Mouse (Mus musculus) stomach, postnatal 0 days (tissue): ENCODE results near the gene Traf3ip2. TPM values are rescaled to one million over a fixed set of nuclear protein-coding genes. Genes with fewer than 3 reads are reported as not detected.

ENCODE experiments used
- ATAC-seq: fragments of 200-750 bp; cut with Nextera tagmentation; 2 replicates; pipeline ENCODE4 v1.8.0; 2017; ENCODE audit not compliant: low FRiP score, low TSS enrichment
- DNase-seq: peaks from one replicate; pipeline ENCODE4 v3.0.0-alpha.2; 2016; ENCODE audit warnings: low spot score
- H3K27ac ChIP-seq: fragments of 300-500 bp; sonication (generic); replicated peaks from 2 replicates; pipeline ENCODE4 v1.5.1; 2014; ENCODE audit warnings: mild to moderate bottlenecking, control low read depth
- H3K27me3 ChIP-seq: fragments of 300-500 bp; sonication (generic); 2 replicates; pipeline ENCODE4 v1.6.1; 2014; ENCODE audit warnings: low read length; ENCODE audit not compliant: control insufficient read depth, insufficient read depth
- H3K36me3 ChIP-seq: fragments of 300-500 bp; sonication (generic); 2 replicates; pipeline ENCODE4 v1.6.1; 2014; ENCODE audit warnings: low read length, mixed read lengths; ENCODE audit not compliant: control insufficient read depth, insufficient read depth
- H3K4me1 ChIP-seq: fragments of 300-500 bp; sonication (generic); replicated peaks from 2 replicates; pipeline ENCODE4 v1.6.1; 2014; ENCODE audit warnings: antibody characterized with exemption; ENCODE audit not compliant: control insufficient read depth, insufficient read depth
- H3K4me2 ChIP-seq: fragments of 300-500 bp; sonication (generic); replicated peaks from 2 replicates; pipeline ENCODE4 v1.6.1; 2014; ENCODE audit warnings: low read depth, mild to moderate bottlenecking, control low read depth, moderate library complexity
- H3K4me3 ChIP-seq: fragments of 300-500 bp; sonication (generic); 2 replicates; pipeline ENCODE4 v1.5.1; 2014; ENCODE audit warnings: low read depth, low read length, control low read depth
- H3K9ac ChIP-seq: fragments of 300-500 bp; sonication (generic); 2 replicates; pipeline ENCODE4 v1.6.1; 2014; ENCODE audit warnings: mild to moderate bottlenecking, low read length, control low read depth, mixed read lengths
- H3K9me3 ChIP-seq: fragments of 300-500 bp; sonication (generic); 2 replicates; pipeline ENCODE4 v1.6.1; 2016; ENCODE audit warnings: low read length; ENCODE audit not compliant: control insufficient read depth
- CTCF ChIP-seq: IDR thresholded peaks from 2 replicates; pipeline ENCODE4 v1.5.1; 2016; ENCODE audit warnings: antibody characterized with exemption, low read depth, mild to moderate bottlenecking, moderate library complexity
- EP300 ChIP-seq: optimal IDR thresholded peaks from 2 replicates; pipeline ENCODE3; 2016; ENCODE audit warnings: antibody characterized with exemption
- WGBS: fragments of 180-500 bp; shearing (Covaris S2); extraction: QIAGEN DNeasy Blood & Tissue Kit; methylation state at CpG from one replicate; pipeline ENCODE4 v1.1.7; 2014; 5-methylcytosine and 5-hydroxymethylcytosine counted together
- polyA plus RNA-seq: library from polyadenylated mRNA; unstranded; fragments of >200 nt; fragmentation: Nextera tagmentation; extraction: Ambion mirVana; gene quantifications from 2 replicates; pipeline ENCODE4 v1.2.1, GENCODE M21; 2015

The Traf3ip2 gene
- polyA plus RNA-seq, 1 experiment from 2014 or later, result 19.4 TPM

DNA sequence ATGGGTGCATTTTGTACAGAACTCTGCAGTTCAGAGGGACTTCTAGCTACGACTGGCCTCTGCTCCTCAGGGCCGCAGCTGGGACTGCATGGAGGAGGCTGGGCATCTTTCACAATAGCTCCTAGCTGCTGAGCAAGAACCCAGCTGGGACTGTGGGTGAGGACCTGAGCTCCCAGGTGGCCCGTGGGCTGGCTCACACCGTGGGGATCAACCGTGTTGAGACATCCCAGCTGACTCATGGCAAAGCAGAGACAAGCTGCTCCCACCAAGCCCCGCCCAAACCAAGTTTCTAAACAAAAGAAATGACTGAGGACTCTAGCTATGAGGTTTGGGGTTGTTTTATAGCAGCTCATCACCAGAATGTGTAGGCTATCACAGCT lies 40.1 kb upstream of the Traf3ip2 start:
- no peaks in the 10 kb centered on the region for H3K27me3 ChIP-seq
- H3K36me3 ChIP-seq, result no peaks in the 10 kb centered on the region
- peaks cover 5% of the 10 kb centered on the region; the same call in 1 of the 2 replicates for H3K4me1 ChIP-seq
- TF ChIP-seq CTCF, result no peak
- TF ChIP-seq EP300, result no peak
- 25% methylated on average over 6 of the region's 6 CpGs for WGBS
- H3K9me3 ChIP-seq, result no peaks in the 10 kb centered on the region
- no peak overlapping the region for H3K9ac ChIP-seq
- no peak overlapping the region for H3K4me2 ChIP-seq
- H3K27ac ChIP-seq, result no peak overlapping the region
- no peak for DNase-seq
- no peak overlapping the region for H3K4me3 ChIP-seq
- peak; percentile 75 for ATAC-seq

DNA sequence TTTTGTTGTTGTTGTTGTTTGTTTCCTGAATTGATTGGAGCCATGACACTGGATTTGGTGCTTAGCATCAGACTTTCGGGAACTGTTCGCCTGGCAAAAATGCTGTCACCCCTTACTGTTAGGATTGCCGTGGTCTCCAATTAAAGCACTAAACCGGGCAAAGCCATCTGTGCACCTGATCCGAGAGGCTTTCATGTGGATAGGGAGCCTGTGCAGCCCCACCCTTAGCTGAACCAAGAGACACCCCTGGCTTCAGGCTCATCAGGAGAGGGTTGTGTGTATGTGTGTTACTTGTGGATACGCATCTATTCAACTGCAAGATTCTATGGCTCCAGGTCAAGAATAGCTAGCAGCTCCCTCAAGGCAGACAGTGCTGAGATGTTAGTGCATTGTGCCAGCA lies 36.3 kb upstream of the Traf3ip2 start:
- TF ChIP-seq CTCF, result no peak
- no peak for TF ChIP-seq EP300
- ATAC-seq (no peak), DNase-seq (no peak)
- Histone ChIP-seq H3K27ac (no peak overlapping the region), H3K27me3 (no peaks in the 10 kb centered on the region), H3K4me3 (no peak overlapping the region), H3K9ac (no peak overlapping the region), H3K4me1 (0 out of 2 replicates have a peak, but pooled peaks cover 2% of the 10 kb centered on the region), H3K36me3 (no peaks in the 10 kb centered on the region), H3K4me2 (no peak overlapping the region), H3K9me3 (no peaks in the 10 kb centered on the region)
- WGBS, result 86% methylated on average over 6 of the region's 6 CpGs

DNA sequence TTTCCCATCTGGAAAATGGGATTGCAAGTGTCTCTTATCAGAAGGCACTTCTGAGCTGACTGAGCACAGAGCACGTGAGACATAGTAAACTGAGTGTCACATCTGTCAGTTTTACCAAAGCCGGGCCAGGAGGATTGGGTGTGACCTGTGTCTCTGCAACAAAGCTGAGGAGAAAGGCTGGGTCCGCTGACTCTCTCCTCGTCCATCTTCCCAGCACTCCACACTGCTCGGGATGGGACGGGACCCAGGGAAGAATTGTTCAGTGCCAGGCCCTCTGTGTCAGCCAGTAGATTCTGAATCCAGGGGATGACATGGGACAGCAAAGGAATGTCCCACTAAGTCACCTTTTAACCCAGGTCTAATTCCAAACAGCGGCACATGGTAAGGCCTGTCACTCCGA lies 32.3 kb upstream of the Traf3ip2 start:
- no peaks in the 10 kb centered on the region for H3K36me3 ChIP-seq
- TF ChIP-seq CTCF (no peak), EP300 (no peak)
- H3K9ac ChIP-seq, result no peak overlapping the region
- WGBS, result 68% methylated on average over 8 of the region's 8 CpGs
- no peak overlapping the region for H3K4me2 ChIP-seq
- no peaks in the 10 kb centered on the region for H3K27me3 ChIP-seq
- no peak for ATAC-seq
- H3K4me3 ChIP-seq, result no peak overlapping the region
- H3K27ac ChIP-seq, result no peak overlapping the region
- no peak for DNase-seq
- H3K4me1 ChIP-seq, result no peaks in the 10 kb centered on the region
- H3K9me3 ChIP-seq, result no peaks in the 10 kb centered on the region

DNA sequence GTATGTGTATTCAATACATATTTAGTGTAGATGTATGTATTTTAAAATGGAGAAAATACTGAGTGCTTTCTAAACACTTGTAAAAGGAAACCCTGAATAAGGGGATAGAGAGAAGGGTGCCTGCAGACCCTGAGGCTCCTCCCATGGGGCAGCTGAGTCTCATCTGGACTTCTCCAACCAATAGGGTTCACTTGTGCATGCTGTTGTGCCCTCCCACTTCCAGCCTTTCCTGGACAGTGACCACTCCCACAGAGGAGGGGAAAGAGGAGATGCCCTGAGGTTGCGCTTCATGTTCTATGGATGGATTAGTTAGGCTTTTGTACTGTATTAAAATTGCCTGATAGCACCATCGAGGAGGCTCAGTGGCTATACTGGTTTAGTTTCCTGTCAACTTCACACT lies 30.3 kb upstream of the Traf3ip2 start:
- ATAC-seq, result no peak
- H3K36me3 ChIP-seq, result no peaks in the 10 kb centered on the region
- H3K4me1 ChIP-seq, result 0 out of 2 replicates have a peak, but pooled peaks cover 3% of the 10 kb centered on the region
- no peaks in the 10 kb centered on the region for H3K27me3 ChIP-seq
- H3K4me2 ChIP-seq, result no peak overlapping the region
- TF ChIP-seq EP300 (no peak), CTCF (no peak)
- DNase-seq, result no peak
- no peak overlapping the region for H3K9ac ChIP-seq
- no peak overlapping the region for H3K27ac ChIP-seq
- whole genome bisulfite sequencing, result 63% methylated on average over 2 of the region's 2 CpGs
- H3K9me3 ChIP-seq, result no peaks in the 10 kb centered on the region
- no peak overlapping the region for H3K4me3 ChIP-seq

DNA sequence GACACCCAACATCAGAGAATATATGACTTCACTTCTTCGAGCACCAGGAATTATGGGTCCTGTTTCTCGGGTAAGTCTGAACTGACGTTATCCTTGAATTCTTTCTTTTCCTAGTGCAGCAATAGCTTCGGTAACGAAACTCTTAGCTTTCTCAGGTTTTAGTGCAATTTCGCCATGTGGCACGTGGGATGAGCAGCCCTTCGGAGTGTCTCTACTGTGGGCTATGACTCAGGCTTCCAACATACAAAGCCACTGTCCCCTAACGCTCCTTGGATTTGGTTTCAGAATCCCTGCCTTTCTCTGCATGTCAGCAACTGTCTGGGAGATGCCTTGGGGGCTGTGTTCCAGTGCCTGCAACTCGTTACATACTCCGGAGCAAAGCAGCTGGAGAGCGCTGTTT lies 29.0 kb upstream of the Traf3ip2 start:
- 81% methylated on average over 12 of the region's 12 CpGs for WGBS
- DNase-seq (no peak), ATAC-seq (no peak)
- Histone ChIP-seq H3K4me1 (0 out of 2 replicates have a peak, but pooled peaks cover 3% of the 10 kb centered on the region), H3K27me3 (no peaks in the 10 kb centered on the region), H3K27ac (no peak overlapping the region), H3K4me3 (no peak overlapping the region), H3K9ac (no peak overlapping the region), H3K9me3 (no peaks in the 10 kb centered on the region), H3K36me3 (no peaks in the 10 kb centered on the region), H3K4me2 (no peak overlapping the region)
- TF ChIP-seq CTCF (no peak), EP300 (no peak)

DNA sequence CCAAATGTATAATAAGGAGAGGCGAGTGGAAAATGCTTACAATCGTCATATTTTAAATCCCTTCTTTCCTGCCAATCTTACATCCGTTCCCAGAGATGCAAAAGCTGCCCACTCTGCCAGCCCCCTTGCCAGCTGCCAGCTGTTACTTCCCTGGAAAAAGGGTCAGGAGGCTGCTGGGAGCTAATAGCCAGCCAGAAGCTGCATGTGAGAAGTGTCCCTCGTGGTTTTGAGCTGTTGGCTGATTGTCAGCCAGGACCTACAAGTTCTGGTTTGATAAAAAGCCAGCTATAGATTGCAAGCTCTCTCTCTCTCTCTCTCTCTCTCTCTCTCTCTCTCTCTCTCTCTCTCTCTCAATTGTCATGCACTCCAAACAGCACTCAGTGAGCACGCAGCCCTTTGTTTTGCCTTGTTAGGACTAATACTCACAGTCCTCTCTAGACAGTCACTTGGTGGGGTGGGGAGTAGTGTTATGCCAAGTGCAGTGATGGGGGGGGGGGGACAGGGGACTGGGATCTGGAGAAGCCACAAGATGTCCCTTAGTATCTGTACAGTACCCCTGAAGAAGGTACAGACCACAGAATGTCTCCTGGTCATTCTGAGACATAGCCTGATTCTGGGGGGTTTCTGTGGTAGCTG lies 25.3 kb upstream of the Traf3ip2 start:
- ATAC-seq (no peak), DNase-seq (no peak)
- TF ChIP-seq CTCF, result no peak
- TF ChIP-seq EP300, result no peak

More for the DNA sequence above, 25.3 kb upstream of the Traf3ip2 start:
- H3K4me3 ChIP-seq, result no peak overlapping the region
- no peaks in the 10 kb centered on the region for H3K9me3 ChIP-seq
- WGBS, result 34% methylated on average over 5 of the region's 5 CpGs
- H3K4me1 ChIP-seq, result 0 out of 2 replicates have a peak, but pooled peaks cover 3% of the 10 kb centered on the region
- no peaks in the 10 kb centered on the region for H3K27me3 ChIP-seq
- no peak overlapping the region for H3K4me2 ChIP-seq
- H3K9ac ChIP-seq, result no peak overlapping the region
- H3K36me3 ChIP-seq, result no peaks in the 10 kb centered on the region
- no peak overlapping the region for H3K27ac ChIP-seq
